8 mouse cellular contexts compared by ENCODE assay signal in genomic region chr9:59959276-59959675, GRCm38 (mm10). TPM values are rescaled to one million over a fixed set of nuclear protein-coding genes. Genes with fewer than 3 reads are reported as not detected.
DNase-seq lines count a peak whose midpoint lies in the region; ATAC-seq lines count a peak whose summit lies in the region.

No protein-coding gene starts in this region.

- no peaks in the 10 kb centered on the region for H3K27me3 ChIP-seq in hindbrain, embryonic 15.5 days

- ATAC-seq in hindbrain, embryonic 15.5 days (ENCODE audit: low FRiP score, low read depth): peak; percentile 57; the same call in 1 of the 2 replicates
- peak; percentile 100 for ATAC-seq in megakaryocyte progenitor cell, adult 5-6 weeks (replicated peaks; ENCODE audit: poor library complexity)

- no peak overlapping the region for H3K4me2 ChIP-seq in hindbrain, embryonic 15.5 days

- H3K9ac ChIP-seq in hindbrain, embryonic 15.5 days: no peak overlapping the region

- no peak overlapping the region for H3K4me3 ChIP-seq in hindbrain, embryonic 15.5 days

- no peak overlapping the region for H3K27ac ChIP-seq in hindbrain, embryonic 15.5 days (replicated peaks)

- no peaks in the 10 kb centered on the region for H3K9me3 ChIP-seq in hindbrain, embryonic 15.5 days

- peaks cover 5% of the 10 kb centered on the region; the same call in 1 of the 2 replicates for H3K4me1 ChIP-seq in hindbrain, embryonic 15.5 days (replicated peaks)

- DNase-seq in R1 (ENCODE audit: low read depth, low spot score): peak; percentile 97
- DNase-seq in cerebellum, adult 8-10 months: peak; percentile 50
- peak; percentile 54 to 62 for DNase-seq in frontal cortex, postnatal 14 days (ENCODE audit: low spot score in 2 of 2)
- peak; percentile 41 for DNase-seq in layer of hippocampus, postnatal 36 days
- DNase-seq in right cerebral cortex, postnatal 4 days: peak; percentile 60
- peak; percentile 88 for DNase-seq in yolk sac, embryonic 10.5 days (ENCODE audit: low spot score)

- no peaks in the 10 kb centered on the region for H3K36me3 ChIP-seq in hindbrain, embryonic 15.5 days

- 2% methylated on average over 8 of the region's 8 CpGs for WGBS in hindbrain, embryonic 15.5 days

RNA-seq across cellular contexts. Expression of gene Nr2e3, which starts 1.2 kb away (rescaled TPM):
- polyA plus RNA-seq in hindbrain, embryonic 15.5 days (2015; fragmentation: Nextera tagmentation; extraction: Ambion mirVana): not detected in 2 replicates
- not detected for total RNA-seq in layer of hippocampus, postnatal 36 days (2021)
- total RNA-seq in megakaryocyte progenitor cell, adult 5-6 weeks (2015): not detected in 2 replicates
- total RNA-seq in megakaryocyte progenitor cell, adult 5-6 weeks (2017): not detected in 2 replicates

Comparison
In these comparisons a context has a peak if more than half of its experiments do, and no peak if none do; other contexts are left out.
1. DNase-seq: peak in every context shown above with its lines; median percentile 97 in R1; 88 in yolk sac, embryonic 10.5 days; 60 in right cerebral cortex, postnatal 4 days; 58 in frontal cortex, postnatal 14 days; 50 in cerebellum, adult 8-10 months; 41 in layer of hippocampus, postnatal 36 days.